Mouse (Mus musculus) MEL (cell line): ENCODE data around the gene Hspb6. TPM values are rescaled to one million over a fixed set of nuclear protein-coding genes. Genes with fewer than 3 reads are reported as not detected.

Source experiments
- DNase-seq: peaks from one replicate; pipeline ENCODE4 v3.0.0; 2011; ENCODE audit warnings: low read depth, low spot score
- H3K27ac ChIP-seq: 2 replicates; pipeline ENCODE4 v1.5.1; 2012; ENCODE audit warnings: low read depth, mild to moderate bottlenecking, control low read depth, low read length, moderate library complexity; ENCODE audit not compliant: control insufficient read depth
- H3K27me3 ChIP-seq, 2 experiments: fragments of 150-350 bp in 1 of 2; sonication (generic) in 1 of 2; 2 replicates each; pipeline ENCODE4 v1.6.1; 2012; ENCODE audit warnings: low read length in 2 of 2, mild to moderate bottlenecking in 2 of 2, improper control_type of control experiment in 1 of 2, moderate library complexity in 1 of 2; ENCODE audit not compliant: insufficient read depth in 2 of 2, control insufficient read depth in 1 of 2
- H3K36me3 ChIP-seq, 2 experiments: 2 replicates each; pipeline ENCODE4 v1.6.1; 2012 to 2014; ENCODE audit warnings: low read length in 2 of 2, improper control_type of control experiment in 1 of 2, inconsistent platforms in 1 of 2, mild to moderate bottlenecking in 1 of 2; ENCODE audit not compliant: insufficient read depth in 2 of 2, control insufficient read depth in 1 of 2
- H3K4me1 ChIP-seq, 2 experiments: fragments of 150-350 bp in 1 of 2; sonication (generic) in 1 of 2; 2 replicates each; pipeline ENCODE4 v1.6.1; 2012; ENCODE audit warnings: low read length in 2 of 2, improper control_type of control experiment in 1 of 2, mild to moderate bottlenecking in 1 of 2; ENCODE audit not compliant: insufficient read depth in 2 of 2, control insufficient read depth in 1 of 2
- H3K4me3 ChIP-seq, 2 experiments: fragments of 150-350 bp in 1 of 2; sonication (generic) in 1 of 2; 2 replicates each; pipeline ENCODE4 v1.5.1; 2012; ENCODE audit warnings: low read depth in 2 of 2, low read length in 2 of 2, mild to moderate bottlenecking in 2 of 2, moderate library complexity in 2 of 2, control low read depth in 1 of 2, improper control_type of control experiment in 1 of 2; ENCODE audit not compliant: control insufficient read depth in 1 of 2, insufficient read depth in 1 of 2
- H3K79me2 ChIP-seq: 2 replicates; pipeline ENCODE4 v1.6.1; 2012; ENCODE audit warnings: mild to moderate bottlenecking, low read length, moderate library complexity; ENCODE audit not compliant: control insufficient read depth, poor library complexity, insufficient read depth
- H3K9ac ChIP-seq: 2 replicates; pipeline ENCODE4 v1.6.1; 2012; ENCODE audit warnings: low read depth, mild to moderate bottlenecking, control low read depth, low read length, moderate library complexity; ENCODE audit not compliant: control insufficient read depth, poor library complexity, severe bottlenecking
- H3K9me3 ChIP-seq: fragments of 150-350 bp; sonication (generic); replicated peaks from 2 replicates; pipeline ENCODE4 v1.6.1; 2012; ENCODE audit warnings: mild to moderate bottlenecking, low read length, improper control_type of control experiment, moderate library complexity; ENCODE audit not compliant: insufficient read depth
- BHLHE40 ChIP-seq: IDR thresholded peaks from 2 replicates; pipeline ENCODE4 v1.6.1; 2012; ENCODE audit warnings: low read depth, mild to moderate bottlenecking, inconsistent platforms, low read length, improper control_type of control experiment, borderline replicate concordance
- CHD2 ChIP-seq: IDR thresholded peaks from 2 replicates; pipeline ENCODE4 v1.6.1; 2011; ENCODE audit warnings: low read length, improper control_type of control experiment
- CTCF ChIP-seq, 3 experiments: IDR thresholded peaks in 2 of 3; conservative IDR thresholded peaks in 1 of 3; 2 replicates each; pipeline ENCODE4 v1.5.1; 2011 to 2012; ENCODE audit warnings: low read length in 3 of 3, low read depth in 2 of 3, mild to moderate bottlenecking in 2 of 3, improper control_type of control experiment in 1 of 3, inconsistent platforms in 1 of 3, mixed read lengths in 1 of 3, moderate library complexity in 1 of 3; ENCODE audit not compliant: control insufficient read depth in 1 of 3, insufficient read depth in 1 of 3, poor library complexity in 1 of 3, severe bottlenecking in 1 of 3
- E2F4 ChIP-seq: IDR thresholded peaks from 2 replicates; pipeline ENCODE4 v1.6.1; 2011; ENCODE audit warnings: low read depth, low read length, improper control_type of control experiment, borderline replicate concordance
- ELF1 ChIP-seq: IDR thresholded peaks from 2 replicates; pipeline ENCODE4 v1.6.1; 2014; ENCODE audit warnings: low read depth, mild to moderate bottlenecking, inconsistent platforms, low read length, improper control_type of control experiment, moderate library complexity
- ETS1 ChIP-seq: IDR thresholded peaks from 2 replicates; pipeline ENCODE4 v1.6.1; 2012; ENCODE audit warnings: low read depth, mild to moderate bottlenecking, inconsistent platforms, low read length, improper control_type of control experiment, moderate library complexity
- GABPA ChIP-seq: IDR thresholded peaks from 2 replicates; pipeline ENCODE4 v1.6.1; 2012; ENCODE audit warnings: low read depth, mild to moderate bottlenecking, inconsistent platforms, low read length, improper control_type of control experiment, moderate library complexity
- GATA1 ChIP-seq: IDR thresholded peaks from 2 replicates; pipeline ENCODE4 v1.6.1; 2011; ENCODE audit warnings: low read depth, low read length, improper control_type of control experiment
- HCFC1 ChIP-seq: IDR thresholded peaks from 2 replicates; pipeline ENCODE4 v1.6.1; 2012; ENCODE audit warnings: low read depth, mild to moderate bottlenecking, inconsistent platforms, low read length, improper control_type of control experiment, moderate library complexity
- KAT2A ChIP-seq: conservative IDR thresholded peaks from 2 replicates; pipeline ENCODE4 v1.6.1; 2012; ENCODE audit warnings: low read depth, low read length, improper control_type of control experiment, inconsistent platforms
- MAX ChIP-seq: IDR thresholded peaks from 2 replicates; pipeline ENCODE4 v1.6.1; 2011; ENCODE audit warnings: low read length, improper control_type of control experiment
- MAZ ChIP-seq: IDR thresholded peaks from 2 replicates; pipeline ENCODE4 v1.6.1; 2012; ENCODE audit warnings: low read depth, mild to moderate bottlenecking, inconsistent platforms, low read length, improper control_type of control experiment
- MEF2A ChIP-seq: IDR thresholded peaks from 2 replicates; pipeline ENCODE4 v1.6.1; 2014; ENCODE audit warnings: low read depth, mild to moderate bottlenecking, inconsistent platforms, low read length, improper control_type of control experiment; ENCODE audit not compliant: poor library complexity, insufficient replicate concordance, severe bottlenecking; ENCODE audit errors: extremely low read depth
- MXI1 ChIP-seq: IDR thresholded peaks from 2 replicates; pipeline ENCODE4 v1.6.1; 2011; ENCODE audit warnings: mild to moderate bottlenecking, low read depth, low read length, improper control_type of control experiment
- MYB ChIP-seq: IDR thresholded peaks from 2 replicates; pipeline ENCODE4 v1.6.1; 2011; ENCODE audit warnings: mild to moderate bottlenecking, low read depth, low read length, improper control_type of control experiment
- NELFE ChIP-seq: IDR thresholded peaks from 2 replicates; pipeline ENCODE4 v1.6.1; 2011; ENCODE audit warnings: low read depth, low read length, improper control_type of control experiment
- NRF1 ChIP-seq: IDR thresholded peaks from 2 replicates; pipeline ENCODE4 v1.6.1; 2014; ENCODE audit warnings: low read depth, mild to moderate bottlenecking, inconsistent platforms, low read length, improper control_type of control experiment, moderate library complexity; ENCODE audit not compliant: poor library complexity, insufficient read depth, severe bottlenecking
- POLR2AphosphoS2 ChIP-seq: IDR thresholded peaks from 2 replicates; pipeline ENCODE4 v1.6.1; 2011; ENCODE audit warnings: low read length, improper control_type of control experiment
- POLR2AphosphoS5 ChIP-seq: IDR thresholded peaks from 2 replicates; pipeline ENCODE4 v1.6.1; 2012; ENCODE audit warnings: low read depth, borderline replicate concordance, mild to moderate bottlenecking, inconsistent platforms, low read length, moderate library complexity, mixed read lengths
- RCOR1 ChIP-seq: IDR thresholded peaks from 2 replicates; pipeline ENCODE4 v1.6.1; 2012; ENCODE audit warnings: low read depth, mild to moderate bottlenecking, inconsistent platforms, low read length, improper control_type of control experiment
- SIN3A ChIP-seq: IDR thresholded peaks from 2 replicates; pipeline ENCODE4 v1.6.1; 2012; ENCODE audit warnings: low read length, improper control_type of control experiment, inconsistent platforms
- SMC3 ChIP-seq: IDR thresholded peaks from 2 replicates; pipeline ENCODE4 v1.6.1; 2011; ENCODE audit warnings: low read depth, low read length, improper control_type of control experiment
- TBP ChIP-seq: IDR thresholded peaks from 2 replicates; pipeline ENCODE4 v1.8.0; 2011; ENCODE audit warnings: low read depth, low read length, improper control_type of control experiment
- TCF12 ChIP-seq: IDR thresholded peaks from 2 replicates; pipeline ENCODE4 v1.6.1; 2014; ENCODE audit warnings: low read depth, mild to moderate bottlenecking, inconsistent platforms, low read length, improper control_type of control experiment, moderate library complexity
- USF1 ChIP-seq: IDR thresholded peaks from 2 replicates; pipeline ENCODE4 v1.6.1; 2014; ENCODE audit warnings: low read depth, mild to moderate bottlenecking, inconsistent platforms, low read length, improper control_type of control experiment, moderate library complexity
- ZC3H11A ChIP-seq: IDR thresholded peaks from 2 replicates; pipeline ENCODE4 v1.6.1; 2012; ENCODE audit warnings: low read depth, mild to moderate bottlenecking, inconsistent platforms, low read length, improper control_type of control experiment
- ZKSCAN1 ChIP-seq: IDR thresholded peaks from 2 replicates; pipeline ENCODE4 v1.6.1; 2012; ENCODE audit warnings: low read depth, mild to moderate bottlenecking, inconsistent platforms, low read length, improper control_type of control experiment, moderate library complexity
- ZMIZ1 ChIP-seq: IDR thresholded peaks from 2 replicates; pipeline ENCODE4 v1.6.1; 2012; ENCODE audit warnings: low read depth, mild to moderate bottlenecking, inconsistent platforms, low read length, improper control_type of control experiment, moderate library complexity
- ZNF384 ChIP-seq: IDR thresholded peaks from 2 replicates; pipeline ENCODE4 v1.6.1; 2012; ENCODE audit warnings: low read depth, mild to moderate bottlenecking, inconsistent platforms, low read length, improper control_type of control experiment
- polyA plus RNA-seq, 2 experiments: library from polyadenylated mRNA; stranded (reverse) in 1 of 2; unstranded in 1 of 2; fragments of >175 nt in 1 of 2; fragments of >200 nt in 1 of 2; gene quantifications; 2 replicates each; pipeline versions ENCODE4 v1.2.1 to v1.2.4; 2012; ENCODE audit warnings: low replicate concordance in 2 of 2, low read depth in 1 of 2; ENCODE audit not compliant: insufficient read length in 2 of 2, insufficient read depth in 1 of 2, missing spikeins in 1 of 2
- total RNA-seq: library from RNA; depleted of rRNA; stranded (reverse); fragments of 300-350 nt; gene quantifications from 2 replicates; pipeline ENCODE4 v1.2.3, GENCODE M21; 2012

Gene Hspb6
- total and polyA plus RNA-seq, 3 experiments: 1.5 to 12.4 TPM; not detected in 1

DNA sequence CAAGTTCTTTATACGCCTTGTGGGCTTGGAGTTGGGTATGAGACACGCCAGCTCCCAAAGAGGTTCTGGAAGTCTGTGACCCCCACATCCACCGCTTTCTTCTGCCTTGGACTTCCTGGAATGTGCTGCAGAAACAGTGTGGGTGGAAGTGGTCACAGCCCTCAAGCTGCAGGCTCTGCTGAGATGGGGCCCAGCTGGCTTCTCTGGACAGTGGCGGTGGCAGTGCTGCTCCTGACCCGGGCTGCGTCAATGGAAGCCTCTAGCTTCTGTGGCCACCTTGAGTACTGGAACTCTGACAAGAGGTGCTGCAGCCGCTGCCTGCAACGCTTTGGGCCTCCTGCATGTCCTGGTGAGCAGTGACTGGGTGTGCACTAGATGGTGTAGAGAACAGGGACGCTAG is 14.1 kb downstream of the Hspb6 start (continued):
- TF ChIP-seq ZC3H11A: no peak
- no peak for TF ChIP-seq HCFC1
- no peak for TF ChIP-seq ZNF384

DNA sequence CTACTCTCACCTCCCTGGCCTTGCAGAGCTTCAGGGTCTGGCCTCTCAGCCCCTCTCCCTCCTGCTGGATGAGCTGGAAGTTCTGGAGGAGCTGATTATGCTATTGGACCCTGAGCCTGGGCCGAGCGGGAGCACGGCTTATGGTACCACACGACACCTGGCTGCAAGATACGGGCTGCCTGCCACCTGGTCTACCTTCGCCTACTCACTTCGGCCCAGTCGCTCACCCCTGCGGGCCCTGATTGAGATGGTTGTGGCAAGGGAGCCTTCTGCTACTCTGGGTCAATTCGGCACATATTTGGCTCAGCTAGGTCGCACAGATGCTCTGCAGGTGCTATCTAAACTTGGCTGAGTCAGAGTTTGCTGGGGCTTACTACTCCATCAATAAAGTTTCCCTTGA is 15.6 kb downstream of the Hspb6 start:
- Histone ChIP-seq H3K9me3 (no peaks in the 10 kb centered on the region), H3K27me3 (no peaks in the 10 kb centered on the region), H3K27ac (no peak overlapping the region), H3K4me3 (no peak overlapping the region), H3K4me1 (peaks cover 3 to 8% of the 10 kb centered on the region in 2 experiments; a peak in 1 of 4 replicates), H3K36me3 (peaks cover 0 to 4% of the 10 kb centered on the region in 2 experiments; a peak in 3 of 4 replicates), H3K9ac (no peak overlapping the region), H3K79me2 (peaks cover 3% of the 10 kb centered on the region)
- TF ChIP-seq CHD2 (no peak), HCFC1 (no peak), TBP (no peak), MAX (no peak), ZMIZ1 (no peak), POLR2AphosphoS2 (no peak), KAT2A (no peak), RCOR1 (no peak)
- DNase-seq: no peak

DNA sequence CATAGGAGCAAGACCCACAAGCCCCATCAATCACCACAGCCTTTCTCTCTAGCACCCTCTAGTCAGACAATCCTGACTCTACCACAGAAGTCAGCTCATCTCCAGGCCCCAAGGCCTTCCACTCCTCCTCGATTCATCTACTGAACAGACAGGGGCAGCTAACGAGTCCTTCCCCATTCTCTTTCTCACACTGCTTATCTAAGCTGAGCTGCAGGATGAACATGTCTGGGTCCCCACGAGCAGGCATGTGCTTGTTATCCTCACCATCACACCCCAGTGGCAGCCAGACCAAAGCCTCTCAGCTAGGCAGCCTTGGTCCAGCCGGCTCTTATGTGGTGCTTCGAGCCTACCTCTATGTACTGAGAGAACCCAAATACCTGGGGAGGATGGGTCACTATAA is 20.4 kb downstream of the Hspb6 start:
- no peaks in the 10 kb centered on the region for H3K27me3 ChIP-seq
- H3K9ac ChIP-seq: no peak overlapping the region
- H3K9me3 ChIP-seq: no peaks in the 10 kb centered on the region
- H3K36me3 ChIP-seq: peaks cover 0 to 15% of the 10 kb centered on the region in 2 experiments; a peak in 3 of 4 replicates
- no peaks in the 10 kb centered on the region for H3K79me2 ChIP-seq
- DNase-seq: peak; percentile 63
- H3K27ac ChIP-seq: peak overlapping the region; percentile 15; the same call in 1 of the 2 replicates
- H3K4me3 ChIP-seq: no peak overlapping the region
- peaks cover 0 to 6% of the 10 kb centered on the region in 2 experiments; a peak in 1 of 4 replicates for H3K4me1 ChIP-seq
- TF ChIP-seq HCFC1: no peak
- peak; percentile 49 for TF ChIP-seq MXI1
- TF ChIP-seq ZKSCAN1: no peak
- TF ChIP-seq NRF1: no peak
- peak; percentile 39; the same call in 1 of the 2 replicates for TF ChIP-seq RCOR1
- TF ChIP-seq ETS1: no peak
- TF ChIP-seq MYB: no peak
- no peak; the same call in 1 of the 2 replicates for TF ChIP-seq NELFE
- no peak for TF ChIP-seq USF1
- TF ChIP-seq GATA1: peak; percentile 8; the same call in 1 of the 2 replicates
- no peak for TF ChIP-seq SMC3
- no peak for TF ChIP-seq GABPA
- TF ChIP-seq TBP: peak; percentile 61
- TF ChIP-seq MAZ: no peak
- TF ChIP-seq ELF1: no peak
- TF ChIP-seq MAX: peak; percentile 65
- no peak for TF ChIP-seq E2F4
- no peak for TF ChIP-seq MEF2A
- no peak for TF ChIP-seq TCF12
- no peak for TF ChIP-seq SIN3A
- no peak for TF ChIP-seq ZMIZ1
- TF ChIP-seq BHLHE40: no peak
- peak in 1 of 3 experiments; percentile 5; a peak in 2 of 6 replicates for TF ChIP-seq CTCF (IDR thresholded peaks at IDR 0.05 in 2 of 3, conservative IDR thresholded peaks at IDR 0.05 in 1 of 3; ENCODE audit: control insufficient read depth in 1 of 3, insufficient read depth in 1 of 3, low read depth in 2 of 3, low read length in 3 of 3, poor library complexity in 1 of 3, severe bottlenecking in 1 of 3)
- TF ChIP-seq POLR2AphosphoS5: no peak
